Mouse (Mus musculus) stomach, postnatal 0 days (tissue): ENCODE results near the gene Fam161b. TPM values are rescaled to one million over a fixed set of nuclear protein-coding genes. Genes with fewer than 3 reads are reported as not detected.
"Not testable (repeated sequence)": the region's sequence is repeated elsewhere in the genome, so short reads cannot be mapped to it uniquely, and the experiment has no call there.

Source experiments
- ATAC-seq: fragments of 200-750 bp; cut with Nextera tagmentation; 2 replicates; pipeline ENCODE4 v1.8.0; 2017; ENCODE audit not compliant: low FRiP score, low TSS enrichment
- DNase-seq: peaks from one replicate; pipeline ENCODE4 v3.0.0-alpha.2; 2016; ENCODE audit warnings: low spot score
- H3K27ac ChIP-seq: fragments of 300-500 bp; sonication (generic); replicated peaks from 2 replicates; pipeline ENCODE4 v1.5.1; 2014; ENCODE audit warnings: mild to moderate bottlenecking, control low read depth
- H3K27me3 ChIP-seq: fragments of 300-500 bp; sonication (generic); 2 replicates; pipeline ENCODE4 v1.6.1; 2014; ENCODE audit warnings: low read length; ENCODE audit not compliant: control insufficient read depth, insufficient read depth
- H3K36me3 ChIP-seq: fragments of 300-500 bp; sonication (generic); 2 replicates; pipeline ENCODE4 v1.6.1; 2014; ENCODE audit warnings: low read length, mixed read lengths; ENCODE audit not compliant: control insufficient read depth, insufficient read depth
- H3K4me1 ChIP-seq: fragments of 300-500 bp; sonication (generic); replicated peaks from 2 replicates; pipeline ENCODE4 v1.6.1; 2014; ENCODE audit warnings: antibody characterized with exemption; ENCODE audit not compliant: control insufficient read depth, insufficient read depth
- H3K4me2 ChIP-seq: fragments of 300-500 bp; sonication (generic); replicated peaks from 2 replicates; pipeline ENCODE4 v1.6.1; 2014; ENCODE audit warnings: low read depth, mild to moderate bottlenecking, control low read depth, moderate library complexity
- H3K4me3 ChIP-seq: fragments of 300-500 bp; sonication (generic); 2 replicates; pipeline ENCODE4 v1.5.1; 2014; ENCODE audit warnings: low read depth, low read length, control low read depth
- H3K9ac ChIP-seq: fragments of 300-500 bp; sonication (generic); 2 replicates; pipeline ENCODE4 v1.6.1; 2014; ENCODE audit warnings: mild to moderate bottlenecking, low read length, control low read depth, mixed read lengths
- H3K9me3 ChIP-seq: fragments of 300-500 bp; sonication (generic); 2 replicates; pipeline ENCODE4 v1.6.1; 2016; ENCODE audit warnings: low read length; ENCODE audit not compliant: control insufficient read depth
- CTCF ChIP-seq: IDR thresholded peaks from 2 replicates; pipeline ENCODE4 v1.5.1; 2016; ENCODE audit warnings: antibody characterized with exemption, low read depth, mild to moderate bottlenecking, moderate library complexity
- EP300 ChIP-seq: optimal IDR thresholded peaks from 2 replicates; pipeline ENCODE3; 2016; ENCODE audit warnings: antibody characterized with exemption
- WGBS: fragments of 180-500 bp; shearing (Covaris S2); extraction: QIAGEN DNeasy Blood & Tissue Kit; methylation state at CpG from one replicate; pipeline ENCODE4 v1.1.7; 2014; 5-methylcytosine and 5-hydroxymethylcytosine counted together
- polyA plus RNA-seq: library from polyadenylated mRNA; unstranded; fragments of >200 nt; fragmentation: Nextera tagmentation; extraction: Ambion mirVana; gene quantifications from 2 replicates; pipeline ENCODE4 v1.2.1, GENCODE M21; 2015

Gene Fam161b
- polyA plus RNA-seq, 1 experiment from 2014 or later, result 0.72 TPM

DNA sequence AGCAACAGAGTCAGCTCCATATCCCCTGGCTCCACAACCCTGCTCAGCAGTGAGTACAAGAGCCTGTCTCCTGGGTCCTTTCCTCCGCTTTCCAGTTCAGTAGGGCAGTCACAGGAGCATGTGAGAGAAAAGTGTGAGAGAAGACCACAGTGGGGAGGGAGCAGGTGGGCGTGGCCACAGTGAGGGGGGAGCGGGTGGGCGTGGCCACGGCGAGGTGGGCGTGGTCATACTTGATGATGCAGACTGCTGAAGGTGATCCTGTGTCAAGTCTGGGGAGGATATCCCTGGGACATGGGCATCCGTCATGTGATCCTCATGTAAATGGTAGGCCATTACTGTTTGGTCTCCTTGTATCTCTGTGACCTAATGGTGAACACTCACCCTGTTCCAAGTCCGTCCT lies 5.3 kb upstream of the Fam161b start:
- TF ChIP-seq EP300 (no peak), CTCF (no peak)
- H3K4me1 ChIP-seq, result no peaks in the 10 kb centered on the region

DNA sequence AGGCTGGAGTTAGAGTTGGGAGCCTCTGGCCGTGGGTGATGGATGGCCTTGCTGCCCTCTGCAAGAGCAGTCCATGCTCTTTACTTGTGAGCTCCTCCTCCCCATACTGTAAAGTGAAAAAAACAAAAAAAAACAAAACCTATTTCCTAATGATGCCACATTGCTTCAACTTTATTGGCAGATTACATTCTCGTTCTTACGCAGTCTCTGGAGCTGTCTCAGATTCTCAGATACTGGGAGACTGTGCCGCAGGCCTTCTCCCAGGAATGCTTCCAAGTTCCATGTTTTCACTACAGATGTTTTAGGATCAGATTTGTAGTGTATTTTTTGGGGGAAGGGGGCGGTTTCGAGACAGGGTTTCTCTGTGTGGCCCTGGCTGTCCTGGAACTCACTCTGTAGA lies 3.5 kb upstream of the Fam161b start:
- no peak for ATAC-seq
- no peak for DNase-seq
- Histone ChIP-seq H3K4me1 (no peaks in the 10 kb centered on the region), H3K27ac (no peak overlapping the region), H3K9ac (no peak overlapping the region), H3K9me3 (no peaks in the 10 kb centered on the region), H3K27me3 (no peaks in the 10 kb centered on the region), H3K36me3 (peaks cover 4% of the 10 kb centered on the region; the same call in 1 of the 2 replicates), H3K4me3 (no peak overlapping the region), H3K4me2 (no peak overlapping the region)
- WGBS, result 93% methylated on average over 6 of the region's 6 CpGs
- TF ChIP-seq EP300, result no peak
- TF ChIP-seq CTCF, result no peak

More for the DNA sequence above, 5.3 kb upstream of the Fam161b start:
- H3K27ac ChIP-seq, result no peak overlapping the region
- H3K36me3 ChIP-seq, result peaks cover 13% of the 10 kb centered on the region; the same call in 1 of the 2 replicates
- H3K9ac ChIP-seq, result no peak overlapping the region
- DNase-seq (no peak), ATAC-seq (no peak)
- no peaks in the 10 kb centered on the region for H3K9me3 ChIP-seq
- H3K4me2 ChIP-seq, result no peak overlapping the region
- WGBS, result 62% methylated on average over 9 of the region's 9 CpGs
- H3K27me3 ChIP-seq, result no peaks in the 10 kb centered on the region
- H3K4me3 ChIP-seq, result no peak overlapping the region

DNA sequence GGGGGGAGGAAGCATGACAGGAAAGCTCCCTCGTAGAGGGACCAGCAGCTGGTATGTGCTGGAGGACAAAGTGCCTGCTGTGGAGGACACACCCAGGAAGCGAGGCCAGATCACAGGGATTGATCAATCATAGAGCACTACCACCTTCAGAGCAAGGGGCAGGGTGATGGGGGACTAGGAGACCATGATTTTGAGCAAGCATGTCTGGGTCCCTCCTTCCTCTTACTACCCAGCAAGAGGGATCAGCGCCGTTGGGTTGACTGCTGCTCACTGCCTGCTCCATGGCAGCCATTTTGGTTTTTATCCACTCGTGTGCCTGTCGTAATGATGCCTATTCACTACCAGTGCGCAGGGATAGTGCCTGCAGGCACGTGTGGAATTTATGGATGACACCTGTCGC lies 2.7 kb upstream of the Fam161b start:
- no peaks in the 10 kb centered on the region for H3K27me3 ChIP-seq
- no peak overlapping the region for H3K4me3 ChIP-seq
- H3K4me2 ChIP-seq, result no peak overlapping the region
- no peak for ATAC-seq
- H3K36me3 ChIP-seq, result 0 out of 2 replicates have a peak, but pooled peaks cover 2% of the 10 kb centered on the region
- H3K9ac ChIP-seq, result no peak overlapping the region
- TF ChIP-seq CTCF (no peak), EP300 (no peak)
- no peaks in the 10 kb centered on the region for H3K9me3 ChIP-seq
- H3K27ac ChIP-seq, result no peak overlapping the region
- no peak for DNase-seq
- H3K4me1 ChIP-seq, result no peaks in the 10 kb centered on the region
- 79% methylated on average over 9 of the region's 9 CpGs for WGBS

DNA sequence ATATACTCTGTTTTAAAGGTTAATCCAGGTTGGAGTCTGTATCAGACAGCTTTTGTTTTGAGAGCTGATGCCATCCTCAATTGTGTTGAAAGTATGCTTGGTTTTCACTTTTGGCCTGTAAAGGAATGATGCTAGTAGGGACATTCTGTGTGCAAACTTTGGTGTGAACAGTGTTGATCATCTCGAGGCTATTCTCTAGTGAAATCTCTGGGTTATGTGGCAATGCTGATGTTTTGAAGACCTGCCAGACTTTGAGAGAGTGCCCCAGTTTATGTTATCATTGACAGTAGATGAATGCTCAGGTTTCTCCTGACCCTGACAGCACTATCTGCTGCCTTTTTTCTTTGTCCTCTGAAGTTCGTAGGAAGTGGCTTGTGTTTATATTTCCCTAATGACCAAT lies 1.2 kb upstream of the Fam161b start:
- Histone ChIP-seq H3K9ac (no peak overlapping the region), H3K4me2 (peak overlapping the region; percentile 90), H3K36me3 (no peaks in the 10 kb centered on the region), H3K9me3 (no peaks in the 10 kb centered on the region), H3K4me3 (peak overlapping the region; percentile 92), H3K27me3 (no peaks in the 10 kb centered on the region), H3K4me1 (no peaks in the 10 kb centered on the region), H3K27ac (no peak overlapping the region)
- 32% methylated on average over 2 of the region's 2 CpGs for WGBS
- no peak for TF ChIP-seq CTCF
- TF ChIP-seq EP300, result no peak
- ATAC-seq, result no peak
- DNase-seq, result no peak

DNA sequence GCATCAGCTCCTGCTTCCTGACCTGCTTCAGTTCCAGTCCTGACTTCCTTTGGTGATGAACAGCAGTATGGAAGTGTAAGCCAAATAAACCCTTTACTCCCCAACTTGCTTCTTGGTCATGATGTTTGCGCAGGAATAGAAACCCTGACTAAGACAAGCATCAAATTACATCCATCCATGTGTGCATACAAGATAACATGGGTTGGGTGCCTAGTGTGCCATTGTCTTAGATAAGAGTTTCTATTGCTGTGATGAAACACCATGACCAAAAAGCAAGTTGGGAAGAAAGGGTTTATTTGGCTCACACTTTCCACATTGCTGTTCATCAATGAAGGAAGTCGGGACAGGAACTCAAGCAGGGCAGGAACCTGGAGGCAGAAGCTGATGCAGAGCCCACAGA lies 2.9 kb downstream of the Fam161b start:
- H3K4me3 ChIP-seq, H3K4me1 ChIP-seq, ATAC-seq, H3K9ac ChIP-seq, H3K27me3 ChIP-seq, DNase-seq, H3K9me3 ChIP-seq, H3K36me3 ChIP-seq, H3K27ac ChIP-seq, H3K4me2 ChIP-seq: not testable (repeated sequence)
- 68% methylated on average over 2 of the region's 2 CpGs for WGBS

DNA sequence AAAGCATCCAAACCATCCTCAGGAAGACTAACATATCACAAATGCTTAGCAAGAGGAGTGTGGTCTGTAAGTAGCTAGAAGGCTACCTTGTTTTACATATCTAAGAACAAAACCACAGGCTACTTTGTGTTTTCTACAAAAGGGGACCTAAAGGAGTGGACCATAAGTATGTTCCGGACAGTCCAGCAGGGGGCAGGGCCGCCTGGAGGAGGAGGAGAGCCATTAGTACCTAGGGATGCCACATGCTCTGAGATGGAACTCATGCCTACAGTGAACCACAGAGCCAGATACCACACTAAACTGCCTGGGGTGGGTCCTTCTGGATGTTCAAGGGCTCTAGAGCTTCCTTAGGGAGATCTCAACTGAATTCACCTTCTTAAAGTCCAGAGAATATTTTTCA lies 14.4 kb downstream of the Fam161b start:
- H3K9ac ChIP-seq, result no peak overlapping the region
- DNase-seq (peak; percentile 69), ATAC-seq (peak; percentile 81)
- H3K4me1 ChIP-seq, result no peaks in the 10 kb centered on the region
- peaks cover 10% of the 10 kb centered on the region for H3K36me3 ChIP-seq
- no peaks in the 10 kb centered on the region for H3K9me3 ChIP-seq
- H3K4me3 ChIP-seq, result no peak overlapping the region
- H3K27ac ChIP-seq, result no peak overlapping the region
- TF ChIP-seq CTCF (peak; percentile 76), EP300 (no peak)
- WGBS, result 53% methylated on average over 2 of the region's 2 CpGs
- no peak overlapping the region for H3K4me2 ChIP-seq
- no peaks in the 10 kb centered on the region for H3K27me3 ChIP-seq
